Mouse (Mus musculus) Patski (cell line): ENCODE measurements around the gene Rnaset2a. TPM values are rescaled to one million over a fixed set of nuclear protein-coding genes. Genes with fewer than 3 reads are reported as not detected.
A peak's percentile ranks its signal among the peaks of the same experiment; 100 is the strongest.
"Not testable (repeated sequence)": the region's sequence is repeated elsewhere in the genome, so short reads cannot be mapped to it uniquely, and the experiment has no call there.

ENCODE experiments used
- ATAC-seq: fragments of 100-300 bp; one replicate; pipeline ENCODE4 v1.8.0; 2021
- CTCF ChIA-PET: fragments of 350-600 bp; sonication (Branson Sonifier 250); formaldehyde crosslinking; loops from one replicate; lab custom pipeline; 2022; ENCODE audit warnings: inconsistent platforms; lab: Charles Lee
- POLR2A ChIA-PET: fragments of 350-600 bp; sonication (Branson Sonifier 250); formaldehyde crosslinking; loops from one replicate; lab custom pipeline; 2022; ENCODE audit warnings: antibody characterized with exemption, inconsistent platforms; lab: Charles Lee
- DNase-seq: peaks from one replicate; pipeline ENCODE4 v3.0.0-alpha.2; 2011; ENCODE audit warnings: low read depth, low spot score
- H3K27me3 ChIP-seq: fragments of 371-371 bp; one replicate; pipeline ENCODE4 v1.5.1; 2021
- in situ Hi-C: fragments of 300-500 bp; cut with MboI; formaldehyde crosslinking; loops from 3 replicates; pipeline ENCODE4 v1.11.1; 2018; ENCODE audit warnings: low pct_unique_long_range_greater_than_20kb, mixed read lengths
- polyA plus RNA-seq: library from polyadenylated mRNA; unstranded; gene quantifications from one replicate; pipeline ENCODE4 v1.2.3, GENCODE M21; 2021

Gene Rnaset2a
- polyA plus RNA-seq, 1 experiment from 2014 or later: 36.5 TPM

- ATAC-seq, H3K27me3 ChIP-seq, POLR2A ChIA-PET, DNase-seq, CTCF ChIA-PET, in situ Hi-C loops: not testable (repeated sequence)
Measured at GRCm38 (mm10) chr17:8112199-8112598, 35.7 kb downstream of the Rnaset2a start.

DNA sequence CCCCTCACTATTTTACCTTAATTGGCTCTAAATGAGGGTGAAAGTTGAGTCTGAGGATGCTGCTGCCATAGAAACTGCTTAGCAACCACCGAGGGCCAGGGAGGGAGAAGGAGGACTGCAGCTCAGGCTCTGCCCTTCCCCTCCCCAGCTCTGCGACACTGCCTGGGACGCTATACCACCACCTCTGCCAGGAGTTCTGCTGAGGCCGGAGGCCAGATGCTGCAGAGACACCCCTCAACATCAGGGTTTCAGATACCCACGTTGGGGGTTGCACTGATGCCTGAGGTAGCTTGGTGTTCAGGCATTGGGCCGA, 46.6 kb downstream of the Rnaset2a start:
- DNase-seq, POLR2A ChIA-PET, in situ Hi-C loops, CTCF ChIA-PET, ATAC-seq, H3K27me3 ChIP-seq: not testable (repeated sequence)

DNA sequence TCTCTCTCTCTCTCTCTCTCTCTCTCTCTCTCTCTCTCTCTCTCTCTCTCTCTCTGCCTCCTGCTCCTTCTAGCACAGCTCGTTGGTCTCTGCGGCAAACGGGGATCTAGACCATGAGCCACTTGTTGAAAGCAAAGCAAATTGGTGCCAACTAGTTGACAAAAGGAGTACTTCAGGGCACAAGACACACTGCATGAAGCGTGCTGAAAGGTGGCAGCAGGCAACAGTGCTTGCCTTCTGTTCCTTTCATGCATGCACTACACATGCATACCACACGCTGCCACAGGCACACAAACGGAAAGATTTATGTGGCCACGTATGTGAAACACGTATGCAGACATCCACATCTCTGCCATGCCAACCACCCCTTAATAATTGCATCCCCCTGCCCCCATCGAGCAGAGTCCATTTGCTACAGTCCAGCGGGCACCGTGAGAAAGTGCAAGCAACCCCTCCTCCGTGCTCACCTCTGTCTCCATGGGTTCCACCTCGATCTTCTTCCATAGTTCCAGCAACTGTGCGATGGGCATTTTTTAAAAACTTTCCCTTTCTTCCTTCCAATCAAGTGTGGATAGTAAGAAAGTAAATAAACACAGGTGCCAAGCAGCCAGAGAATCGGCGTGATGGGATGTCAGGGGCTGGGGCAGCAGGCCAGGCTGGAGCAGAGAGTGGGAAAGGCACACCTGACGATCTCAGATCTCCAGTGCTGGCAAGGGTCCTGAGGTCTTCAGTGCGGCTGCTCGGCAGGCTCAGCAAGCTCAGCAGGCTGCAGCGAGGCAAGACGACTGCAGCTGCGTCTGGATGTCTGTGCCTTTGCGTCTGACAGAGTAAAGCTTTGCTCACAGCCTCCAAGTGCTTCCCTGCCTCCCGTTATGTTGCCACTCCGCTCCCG, 47.2 kb downstream of the Rnaset2a start:
- CTCF ChIA-PET, H3K27me3 ChIP-seq, POLR2A ChIA-PET, ATAC-seq, in situ Hi-C loops, DNase-seq: not testable (repeated sequence)

DNA sequence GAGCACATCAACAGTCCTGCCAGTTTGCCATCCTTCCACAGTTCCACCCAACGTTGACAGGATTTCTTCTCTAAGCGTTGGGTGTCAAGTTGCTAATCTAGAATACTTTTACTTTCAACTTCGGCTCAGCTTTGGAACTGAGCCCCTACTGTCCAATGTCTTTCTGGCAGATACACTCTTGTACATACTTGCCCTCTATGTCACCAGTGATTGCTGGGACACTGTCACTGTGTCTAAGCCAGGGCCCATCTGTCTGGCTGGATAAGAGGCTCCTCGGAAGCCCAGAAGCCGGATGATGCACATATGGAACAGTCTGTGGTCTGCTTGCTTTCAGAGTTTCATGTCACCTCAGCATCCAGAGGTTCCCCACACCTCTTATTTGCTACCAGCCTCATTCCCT, 51.7 kb downstream of the Rnaset2a start:
- H3K27me3 ChIP-seq, in situ Hi-C loops, ATAC-seq, POLR2A ChIA-PET, DNase-seq, CTCF ChIA-PET: not testable (repeated sequence)

- ATAC-seq (peak; percentile 44), DNase-seq (peak; percentile 4)
- in situ Hi-C loops, CTCF ChIA-PET, POLR2A ChIA-PET, H3K27me3 ChIP-seq: not testable (repeated sequence)
Measured at GRCm38 (mm10) chr17:8095653-8096052, 52.2 kb downstream of the Rnaset2a start.

DNA sequence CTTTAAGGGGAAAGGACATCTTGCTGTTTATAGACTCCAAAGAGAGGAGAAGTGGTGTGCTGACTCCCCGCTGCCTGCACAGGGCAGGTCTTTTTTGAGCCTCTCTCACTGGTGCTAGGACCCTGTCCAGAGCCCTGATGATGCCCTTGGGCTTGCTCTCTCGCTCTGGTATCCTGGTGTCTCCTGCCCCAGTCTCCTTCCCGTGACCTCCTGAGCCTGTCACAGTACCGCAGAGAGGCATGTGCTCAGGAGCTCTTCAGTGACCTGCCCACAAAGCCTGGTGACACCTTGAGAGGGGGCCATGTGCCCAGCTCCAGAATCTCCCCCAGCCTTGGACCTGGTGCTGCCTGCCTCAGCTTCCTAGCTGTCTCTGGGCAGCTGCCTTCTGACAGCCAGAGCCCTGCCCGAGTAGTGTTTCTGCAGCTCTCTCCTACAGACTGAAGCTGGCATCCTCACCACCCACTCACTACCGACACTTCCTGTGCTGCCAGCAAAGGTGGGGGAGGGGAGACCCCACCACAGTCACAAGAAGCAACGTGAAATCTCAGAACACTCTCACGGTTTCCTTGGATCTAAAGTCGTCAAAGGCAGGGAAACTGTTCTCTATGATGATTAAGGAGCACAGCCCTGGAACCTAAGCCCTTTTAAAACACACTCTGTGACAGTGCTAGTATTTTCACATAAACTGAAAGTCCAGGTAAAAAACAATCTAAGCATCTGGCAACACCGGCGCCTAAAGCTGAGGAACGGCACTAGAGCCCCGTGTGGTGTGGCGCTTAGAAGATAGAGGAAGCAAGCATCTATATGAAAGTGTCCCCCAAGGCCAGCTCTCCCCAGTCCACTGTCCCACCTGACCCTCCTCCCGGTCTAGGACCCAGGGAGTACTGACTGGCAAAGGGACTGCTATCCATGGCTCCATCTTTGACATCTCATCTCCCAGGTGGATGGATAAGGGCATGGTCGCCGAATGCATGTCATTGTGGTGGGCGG, 55.1 kb downstream of the Rnaset2a start:
- DNase-seq, H3K27me3 ChIP-seq, ATAC-seq, in situ Hi-C loops, POLR2A ChIA-PET, CTCF ChIA-PET: not testable (repeated sequence)

DNA sequence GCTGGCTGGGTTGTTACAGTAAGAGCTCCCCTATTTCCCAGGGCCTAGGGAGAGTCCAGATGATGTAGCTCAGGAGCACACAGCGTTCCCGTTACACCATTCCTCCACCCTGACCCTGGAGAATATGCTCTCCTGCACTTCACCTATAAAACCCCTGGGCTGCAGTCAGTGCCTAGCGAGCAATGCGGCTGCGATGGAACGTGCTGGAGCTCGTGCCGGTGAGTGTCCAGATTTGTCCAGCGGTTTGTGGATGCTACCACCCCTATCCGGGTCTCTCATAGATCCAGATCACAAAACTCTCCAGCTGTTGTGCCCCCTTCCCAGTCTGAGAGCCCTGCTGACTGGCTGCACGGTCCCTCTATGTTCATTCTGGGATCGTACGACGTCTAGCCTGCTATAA, 56.6 kb downstream of the Rnaset2a start:
- ATAC-seq, POLR2A ChIA-PET, in situ Hi-C loops, CTCF ChIA-PET, H3K27me3 ChIP-seq, DNase-seq: not testable (repeated sequence)

DNA sequence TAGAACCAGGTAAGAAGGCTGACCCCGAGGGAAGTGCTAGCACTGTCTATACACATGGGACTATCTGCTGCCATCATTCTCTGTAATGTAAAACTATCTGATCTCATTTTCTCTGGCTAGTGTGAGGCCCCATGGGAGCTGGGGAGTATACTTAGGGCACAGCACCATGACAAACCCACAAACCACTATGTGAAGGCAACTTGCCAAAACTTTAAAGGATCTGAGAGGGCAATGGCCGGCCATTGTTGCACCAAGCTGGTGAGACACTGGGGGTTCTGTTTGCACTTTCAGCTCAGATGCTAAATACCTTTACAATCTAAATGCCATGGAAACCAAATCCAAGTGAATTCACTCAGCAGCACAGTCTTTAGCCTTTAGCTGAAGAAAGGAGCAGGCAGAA, 78.0 kb downstream of the Rnaset2a start:
- in situ Hi-C loops, DNase-seq, CTCF ChIA-PET, POLR2A ChIA-PET, ATAC-seq, H3K27me3 ChIP-seq: not testable (repeated sequence)

Other genes with a start within 250 kb of the Rnaset2a start
- gene Tagap, start 222.1 kb downstream of the Rnaset2a start, polyA plus RNA-seq: 3.5 TPM
- 15.9 TPM for gene Rsph3a, start 202.5 kb downstream of the Rnaset2a start, polyA plus RNA-seq
- gene Gm49673, start 309 bp downstream of the Rnaset2a start, polyA plus RNA-seq: 0.18 TPM
- 33.1 TPM for gene Fgfr1op, start 17.4 kb upstream of the Rnaset2a start, polyA plus RNA-seq
- not detected for gene Ccr6, start 87.9 kb upstream of the Rnaset2a start, polyA plus RNA-seq
- 168 TPM for gene Mpc1, start 134.8 kb upstream of the Rnaset2a start, polyA plus RNA-seq
- 61.2 TPM for gene Sft2d1, start 163.0 kb upstream of the Rnaset2a start, polyA plus RNA-seq
- 0.19 TPM for gene Prr18, start 189.4 kb upstream of the Rnaset2a start, polyA plus RNA-seq
- 0.05 TPM for gene T2, start 207.9 kb upstream of the Rnaset2a start, polyA plus RNA-seq